Mouse (Mus musculus) MEL (cell line): Measurements from ENCODE around the gene Hoxa11. TPM values are rescaled to one million over a fixed set of nuclear protein-coding genes. Genes with fewer than 3 reads are reported as not detected.

ENCODE experiments used
- DNase-seq: peaks from one replicate; pipeline ENCODE4 v3.0.0; 2011; ENCODE audit warnings: low read depth, low spot score
- H3K27ac ChIP-seq: 2 replicates; pipeline ENCODE4 v1.5.1; 2012; ENCODE audit warnings: low read depth, mild to moderate bottlenecking, control low read depth, low read length, moderate library complexity; ENCODE audit not compliant: control insufficient read depth
- H3K27me3 ChIP-seq, 2 experiments: fragments of 150-350 bp in 1 of 2; sonication (generic) in 1 of 2; 2 replicates each; pipeline ENCODE4 v1.6.1; 2012; ENCODE audit warnings: low read length in 2 of 2, mild to moderate bottlenecking in 2 of 2, improper control_type of control experiment in 1 of 2, moderate library complexity in 1 of 2; ENCODE audit not compliant: insufficient read depth in 2 of 2, control insufficient read depth in 1 of 2
- H3K36me3 ChIP-seq, 2 experiments: 2 replicates each; pipeline ENCODE4 v1.6.1; 2012 to 2014; ENCODE audit warnings: low read length in 2 of 2, improper control_type of control experiment in 1 of 2, inconsistent platforms in 1 of 2, mild to moderate bottlenecking in 1 of 2; ENCODE audit not compliant: insufficient read depth in 2 of 2, control insufficient read depth in 1 of 2
- H3K4me1 ChIP-seq, 2 experiments: fragments of 150-350 bp in 1 of 2; sonication (generic) in 1 of 2; 2 replicates each; pipeline ENCODE4 v1.6.1; 2012; ENCODE audit warnings: low read length in 2 of 2, improper control_type of control experiment in 1 of 2, mild to moderate bottlenecking in 1 of 2; ENCODE audit not compliant: insufficient read depth in 2 of 2, control insufficient read depth in 1 of 2
- H3K4me3 ChIP-seq, 2 experiments: fragments of 150-350 bp in 1 of 2; sonication (generic) in 1 of 2; 2 replicates each; pipeline ENCODE4 v1.5.1; 2012; ENCODE audit warnings: low read depth in 2 of 2, low read length in 2 of 2, mild to moderate bottlenecking in 2 of 2, moderate library complexity in 2 of 2, control low read depth in 1 of 2, improper control_type of control experiment in 1 of 2; ENCODE audit not compliant: control insufficient read depth in 1 of 2, insufficient read depth in 1 of 2
- H3K79me2 ChIP-seq: 2 replicates; pipeline ENCODE4 v1.6.1; 2012; ENCODE audit warnings: mild to moderate bottlenecking, low read length, moderate library complexity; ENCODE audit not compliant: control insufficient read depth, poor library complexity, insufficient read depth
- H3K9ac ChIP-seq: 2 replicates; pipeline ENCODE4 v1.6.1; 2012; ENCODE audit warnings: low read depth, mild to moderate bottlenecking, control low read depth, low read length, moderate library complexity; ENCODE audit not compliant: control insufficient read depth, poor library complexity, severe bottlenecking
- H3K9me3 ChIP-seq: fragments of 150-350 bp; sonication (generic); replicated peaks from 2 replicates; pipeline ENCODE4 v1.6.1; 2012; ENCODE audit warnings: mild to moderate bottlenecking, low read length, improper control_type of control experiment, moderate library complexity; ENCODE audit not compliant: insufficient read depth
- CHD1 ChIP-seq: IDR thresholded peaks from 2 replicates; pipeline ENCODE4 v1.6.1; 2012; ENCODE audit warnings: low read depth, mild to moderate bottlenecking, inconsistent platforms, low read length, improper control_type of control experiment
- CHD2 ChIP-seq: IDR thresholded peaks from 2 replicates; pipeline ENCODE4 v1.6.1; 2011; ENCODE audit warnings: low read length, improper control_type of control experiment
- ELF1 ChIP-seq: IDR thresholded peaks from 2 replicates; pipeline ENCODE4 v1.6.1; 2014; ENCODE audit warnings: low read depth, mild to moderate bottlenecking, inconsistent platforms, low read length, improper control_type of control experiment, moderate library complexity
- EP300 ChIP-seq, 2 experiments: IDR thresholded peaks; 2 replicates each; pipeline ENCODE4 v1.6.1; 2011; ENCODE audit warnings: improper control_type of control experiment in 2 of 2, low read length in 2 of 2, low read depth in 1 of 2, mild to moderate bottlenecking in 1 of 2
- ETS1 ChIP-seq: IDR thresholded peaks from 2 replicates; pipeline ENCODE4 v1.6.1; 2012; ENCODE audit warnings: low read depth, mild to moderate bottlenecking, inconsistent platforms, low read length, improper control_type of control experiment, moderate library complexity
- GABPA ChIP-seq: IDR thresholded peaks from 2 replicates; pipeline ENCODE4 v1.6.1; 2012; ENCODE audit warnings: low read depth, mild to moderate bottlenecking, inconsistent platforms, low read length, improper control_type of control experiment, moderate library complexity
- GATA1 ChIP-seq: IDR thresholded peaks from 2 replicates; pipeline ENCODE4 v1.6.1; 2011; ENCODE audit warnings: low read depth, low read length, improper control_type of control experiment
- HCFC1 ChIP-seq: IDR thresholded peaks from 2 replicates; pipeline ENCODE4 v1.6.1; 2012; ENCODE audit warnings: low read depth, mild to moderate bottlenecking, inconsistent platforms, low read length, improper control_type of control experiment, moderate library complexity
- JUND ChIP-seq: IDR thresholded peaks from 2 replicates; pipeline ENCODE4 v1.6.1; 2011; ENCODE audit warnings: low read depth, mild to moderate bottlenecking, improper control_type of control experiment, low read length
- KAT2A ChIP-seq: conservative IDR thresholded peaks from 2 replicates; pipeline ENCODE4 v1.6.1; 2012; ENCODE audit warnings: low read depth, low read length, improper control_type of control experiment, inconsistent platforms
- MAX ChIP-seq: IDR thresholded peaks from 2 replicates; pipeline ENCODE4 v1.6.1; 2011; ENCODE audit warnings: low read length, improper control_type of control experiment
- MAZ ChIP-seq: IDR thresholded peaks from 2 replicates; pipeline ENCODE4 v1.6.1; 2012; ENCODE audit warnings: low read depth, mild to moderate bottlenecking, inconsistent platforms, low read length, improper control_type of control experiment
- MEF2A ChIP-seq: IDR thresholded peaks from 2 replicates; pipeline ENCODE4 v1.6.1; 2014; ENCODE audit warnings: low read depth, mild to moderate bottlenecking, inconsistent platforms, low read length, improper control_type of control experiment; ENCODE audit not compliant: poor library complexity, insufficient replicate concordance, severe bottlenecking; ENCODE audit errors: extremely low read depth
- MXI1 ChIP-seq: IDR thresholded peaks from 2 replicates; pipeline ENCODE4 v1.6.1; 2011; ENCODE audit warnings: mild to moderate bottlenecking, low read depth, low read length, improper control_type of control experiment
- MYB ChIP-seq: IDR thresholded peaks from 2 replicates; pipeline ENCODE4 v1.6.1; 2011; ENCODE audit warnings: mild to moderate bottlenecking, low read depth, low read length, improper control_type of control experiment
- POLR2AphosphoS2 ChIP-seq: IDR thresholded peaks from 2 replicates; pipeline ENCODE4 v1.6.1; 2011; ENCODE audit warnings: low read length, improper control_type of control experiment
- RCOR1 ChIP-seq: IDR thresholded peaks from 2 replicates; pipeline ENCODE4 v1.6.1; 2012; ENCODE audit warnings: low read depth, mild to moderate bottlenecking, inconsistent platforms, low read length, improper control_type of control experiment
- TAL1 ChIP-seq: IDR thresholded peaks from 2 replicates; pipeline ENCODE4 v1.6.1; 2012; ENCODE audit warnings: mild to moderate bottlenecking, inconsistent platforms, low read length, moderate library complexity, mixed read lengths
- TBP ChIP-seq: IDR thresholded peaks from 2 replicates; pipeline ENCODE4 v1.8.0; 2011; ENCODE audit warnings: low read depth, low read length, improper control_type of control experiment
- TCF12 ChIP-seq: IDR thresholded peaks from 2 replicates; pipeline ENCODE4 v1.6.1; 2014; ENCODE audit warnings: low read depth, mild to moderate bottlenecking, inconsistent platforms, low read length, improper control_type of control experiment, moderate library complexity
- UBTF ChIP-seq: IDR thresholded peaks from 2 replicates; pipeline ENCODE4 v1.6.1; 2012; ENCODE audit warnings: low read depth, mild to moderate bottlenecking, inconsistent platforms, low read length, improper control_type of control experiment, moderate library complexity, borderline replicate concordance; ENCODE audit not compliant: insufficient read depth
- USF1 ChIP-seq: IDR thresholded peaks from 2 replicates; pipeline ENCODE4 v1.6.1; 2014; ENCODE audit warnings: low read depth, mild to moderate bottlenecking, inconsistent platforms, low read length, improper control_type of control experiment, moderate library complexity
- USF2 ChIP-seq, 2 experiments: IDR thresholded peaks; 2 replicates each; pipeline ENCODE4 v1.6.1; 2011 to 2012; ENCODE audit warnings: improper control_type of control experiment in 2 of 2, low read length in 2 of 2, borderline replicate concordance in 1 of 2, inconsistent platforms in 1 of 2, low read depth in 1 of 2, mild to moderate bottlenecking in 1 of 2; ENCODE audit not compliant: insufficient read depth in 1 of 2
- ZC3H11A ChIP-seq: IDR thresholded peaks from 2 replicates; pipeline ENCODE4 v1.6.1; 2012; ENCODE audit warnings: low read depth, mild to moderate bottlenecking, inconsistent platforms, low read length, improper control_type of control experiment
- ZMIZ1 ChIP-seq: IDR thresholded peaks from 2 replicates; pipeline ENCODE4 v1.6.1; 2012; ENCODE audit warnings: low read depth, mild to moderate bottlenecking, inconsistent platforms, low read length, improper control_type of control experiment, moderate library complexity
- ZNF384 ChIP-seq: IDR thresholded peaks from 2 replicates; pipeline ENCODE4 v1.6.1; 2012; ENCODE audit warnings: low read depth, mild to moderate bottlenecking, inconsistent platforms, low read length, improper control_type of control experiment
- polyA plus RNA-seq, 2 experiments: library from polyadenylated mRNA; stranded (reverse) in 1 of 2; unstranded in 1 of 2; fragments of >175 nt in 1 of 2; fragments of >200 nt in 1 of 2; gene quantifications; 2 replicates each; pipeline versions ENCODE4 v1.2.1 to v1.2.4; 2012; ENCODE audit warnings: low replicate concordance in 2 of 2, low read depth in 1 of 2; ENCODE audit not compliant: insufficient read length in 2 of 2, insufficient read depth in 1 of 2, missing spikeins in 1 of 2
- total RNA-seq: library from RNA; depleted of rRNA; stranded (reverse); fragments of 300-350 nt; gene quantifications from 2 replicates; pipeline ENCODE4 v1.2.3, GENCODE M21; 2012

Gene Hoxa11
- total and polyA plus RNA-seq, 3 experiments = not detected

- Histone ChIP-seq H3K79me2 (no peaks in the 10 kb centered on the region), H3K36me3 (no peaks in the 10 kb centered on the region), H3K9me3 (no peaks in the 10 kb centered on the region), H3K27ac (no peak overlapping the region), H3K9ac (no peak overlapping the region), H3K4me3 (no peak overlapping the region), H3K27me3 (no peaks in the 10 kb centered on the region), H3K4me1 (no peaks in the 10 kb centered on the region)
- no peak for DNase-seq
- no peak for TF ChIP-seq RCOR1
- no peak for TF ChIP-seq UBTF
- TF ChIP-seq EP300 (IDR thresholded peaks at IDR 0.05; ENCODE audit: low read depth in 1 of 2, low read length in 2 of 2) = no peak
- TF ChIP-seq MAX = no peak
- no peak for TF ChIP-seq POLR2AphosphoS2
- TF ChIP-seq TBP = no peak
- no peak for TF ChIP-seq CHD1
- no peak for TF ChIP-seq ZC3H11A
- TF ChIP-seq ELF1 = no peak
- no peak for TF ChIP-seq MEF2A
- no peak for TF ChIP-seq ZNF384
- TF ChIP-seq MYB = no peak
- TF ChIP-seq ETS1 = no peak
- no peak for TF ChIP-seq TAL1
- TF ChIP-seq ZMIZ1 = no peak
- TF ChIP-seq MXI1 = no peak
- no peak for TF ChIP-seq JUND
Measured at GRCm38 (mm10) chr6:52229558-52230416, 15.8 kb downstream of the Hoxa11 start.

- no peak overlapping the region for H3K4me3 ChIP-seq
- no peaks in the 10 kb centered on the region for H3K4me1 ChIP-seq
- TF ChIP-seq USF2 (IDR thresholded peaks at IDR 0.05; ENCODE audit: borderline replicate concordance in 1 of 2, insufficient read depth in 1 of 2, low read depth in 1 of 2, low read length in 2 of 2) (no peak), MXI1 (no peak), USF1 (no peak), JUND (no peak), KAT2A (no peak), CHD2 (no peak), TBP (no peak), GATA1 (no peak), MAX (no peak), MAZ (no peak), EP300 (IDR thresholded peaks at IDR 0.05; ENCODE audit: low read depth in 1 of 2, low read length in 2 of 2) (no peak), TAL1 (no peak), HCFC1 (no peak), TCF12 (no peak), ZC3H11A (no peak), GABPA (no peak)
- TF ChIP-seq, all 39 proteins: peak for 0
- DNase-seq = no peak
- H3K27me3 ChIP-seq = no peaks in the 10 kb centered on the region
- no peak overlapping the region for H3K27ac ChIP-seq
- H3K36me3 ChIP-seq = no peaks in the 10 kb centered on the region
- no peak overlapping the region for H3K9ac ChIP-seq
- H3K9me3 ChIP-seq = no peaks in the 10 kb centered on the region
- H3K79me2 ChIP-seq = no peaks in the 10 kb centered on the region
Measured at GRCm38 (mm10) chr6:52228475-52229465, 16.8 kb downstream of the Hoxa11 start.
